24 mouse cellular contexts compared by ENCODE assay signal in the genomic region with DNA sequence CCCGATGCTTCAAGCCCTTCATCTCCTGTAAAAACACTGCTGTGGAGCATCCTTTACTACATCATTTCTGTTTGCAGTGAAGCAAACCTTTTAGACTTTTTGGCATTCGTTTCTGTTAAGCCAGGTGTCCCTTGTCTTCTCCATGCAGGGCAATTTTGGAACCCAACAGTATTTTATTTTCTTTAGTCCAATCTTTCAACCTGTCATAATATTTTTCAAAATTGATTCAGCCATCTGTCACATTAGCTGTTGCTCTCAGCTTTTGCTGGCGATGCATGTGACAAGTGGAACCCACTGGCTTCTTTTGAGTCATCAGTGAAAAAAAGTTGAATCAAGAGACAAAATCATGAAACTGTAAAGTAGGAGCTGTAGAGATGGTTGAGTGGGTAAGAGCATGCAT.
DNase-seq lines count a peak whose midpoint lies in the region; ATAC-seq and TF ChIP-seq lines count a peak whose summit lies in the region.
"Had no signal": no experiment of that assay in that cellular context is flagged by ENCODE, and none has a peak within 500 bp of the region (broad histone marks: within the 10 kb centered on the region; RNA-seq: fewer than 3 reads in every experiment).

No protein-coding gene starts in this region.

- no peaks in the 10 kb centered on the region for H3K4me1 ChIP-seq in forebrain, embryonic 14.5 days (ENCODE audit: control insufficient read depth, insufficient read depth, low read length)
- H3K4me1 ChIP-seq in forebrain, embryonic 12.5 days, result no peaks in the 10 kb centered on the region
- H3K4me1 ChIP-seq in forebrain, postnatal 0 days (ENCODE audit: insufficient read depth), result 0 out of 2 replicates have a peak, but pooled peaks cover 3% of the 10 kb centered on the region
- H3K4me1 ChIP-seq: heart, embryonic 10.5 days; heart, embryonic 13.5 days; hindbrain, embryonic 12.5 days; hindbrain, embryonic 15.5 days; intestine, embryonic 15.5 days had no signal

- 82% methylated on average over 3 of the region's 3 CpGs for WGBS in forebrain, embryonic 14.5 days
- 89% methylated on average over 3 of the region's 3 CpGs for WGBS in forebrain, embryonic 12.5 days
- 61% methylated on average over 3 of the region's 3 CpGs for WGBS in forebrain, postnatal 0 days

- H3K9ac ChIP-seq in forebrain, embryonic 14.5 days (ENCODE audit: low read length), result no peak overlapping the region
- H3K9ac ChIP-seq in forebrain, embryonic 12.5 days, result no peak overlapping the region
- H3K9ac ChIP-seq in forebrain, postnatal 0 days, result no peak overlapping the region
- H3K9ac ChIP-seq: heart, embryonic 13.5 days; hindbrain, embryonic 12.5 days; hindbrain, embryonic 15.5 days; intestine, embryonic 15.5 days had no signal

- no peaks in the 10 kb centered on the region for H3K9me3 ChIP-seq in forebrain, embryonic 14.5 days (replicated peaks; ENCODE audit: control insufficient read depth, low read length)
- H3K9me3 ChIP-seq in forebrain, embryonic 12.5 days, result no peaks in the 10 kb centered on the region
- no peaks in the 10 kb centered on the region for H3K9me3 ChIP-seq in forebrain, postnatal 0 days (ENCODE audit: low read length)
- H3K9me3 ChIP-seq: heart, embryonic 10.5 days; heart, embryonic 13.5 days; hindbrain, embryonic 12.5 days; hindbrain, embryonic 15.5 days; intestine, embryonic 15.5 days had no signal

- H3K27ac ChIP-seq in forebrain, embryonic 14.5 days (ENCODE audit: low read depth, low read length), result no peak overlapping the region
- H3K27ac ChIP-seq in forebrain, embryonic 12.5 days, result no peak overlapping the region
- no peak overlapping the region for H3K27ac ChIP-seq in forebrain, postnatal 0 days (ENCODE audit: low read depth, low read length)
- H3K27ac ChIP-seq: heart, embryonic 10.5 days; heart, embryonic 13.5 days; hindbrain, embryonic 12.5 days; hindbrain, embryonic 15.5 days; intestine, embryonic 15.5 days had no signal

- peak; percentile 32; the same call in 1 of the 2 replicates for ATAC-seq in forebrain, embryonic 14.5 days
- ATAC-seq in forebrain, embryonic 12.5 days (ENCODE audit: low FRiP score), result no peak
- ATAC-seq in forebrain, postnatal 0 days, result no peak
- ATAC-seq: CD4-positive, CD25-positive, alpha-beta regulatory T cell, adult 4 months; intestine, embryonic 15.5 days had no signal

- no peak overlapping the region for H3K4me2 ChIP-seq in forebrain, embryonic 14.5 days (ENCODE audit: low read length)
- no peak overlapping the region for H3K4me2 ChIP-seq in forebrain, embryonic 12.5 days
- H3K4me2 ChIP-seq in forebrain, postnatal 0 days (ENCODE audit: low read depth), result no peak overlapping the region
- H3K4me2 ChIP-seq: heart, embryonic 13.5 days; hindbrain, embryonic 12.5 days; hindbrain, embryonic 15.5 days; intestine, embryonic 15.5 days had no signal

- no peak overlapping the region for H3K4me3 ChIP-seq in forebrain, embryonic 14.5 days (ENCODE audit: low read depth, low read length)
- no peak overlapping the region for H3K4me3 ChIP-seq in forebrain, embryonic 12.5 days (replicated peaks)
- no peak overlapping the region for H3K4me3 ChIP-seq in forebrain, postnatal 0 days (ENCODE audit: low read depth, low read length)
- H3K4me3 ChIP-seq: heart, embryonic 10.5 days; heart, embryonic 13.5 days; hindbrain, embryonic 12.5 days; hindbrain, embryonic 15.5 days; intestine, embryonic 15.5 days had no signal

- H3K27me3 ChIP-seq in forebrain, embryonic 14.5 days (replicated peaks; ENCODE audit: control insufficient read depth, insufficient read depth, low read length), result no peaks in the 10 kb centered on the region
- no peaks in the 10 kb centered on the region for H3K27me3 ChIP-seq in forebrain, embryonic 12.5 days
- no peaks in the 10 kb centered on the region for H3K27me3 ChIP-seq in forebrain, postnatal 0 days (ENCODE audit: insufficient read depth, low read length)
- H3K27me3 ChIP-seq: heart, embryonic 13.5 days; hindbrain, embryonic 12.5 days; hindbrain, embryonic 15.5 days; intestine, embryonic 15.5 days had no signal

- peak; percentile 56 for DNase-seq in forebrain, embryonic 14.5 days (ENCODE audit: low spot score)
- DNase-seq in layer of hippocampus, postnatal 14 days (ENCODE audit: low spot score in 2 of 2), result peak; percentile 1 to 18
- no peak for DNase-seq in layer of hippocampus, postnatal 25 days (ENCODE audit: extremely low spot score in 1 of 2, low spot score in 1 of 2)
- peak; percentile 54 for DNase-seq in brain, embryonic 14.5 days (ENCODE audit: low read depth)
- DNase-seq in forebrain, postnatal 0 days, result peak; percentile 29
- DNase-seq in adrenal gland, adult (ENCODE audit: inconsistent age in 2 of 2, low spot score in 1 of 2), result no peak
- DNase-seq: adrenal gland, adult 8-10 months; adrenal gland, postnatal 25 days; cerebellum, adult 11 months; cerebellum, adult 9-11 months; cerebellum, postnatal 36 days; gastrocnemius, postnatal 25 days; heart, adult 18-20 months; heart, postnatal 14 days; heart, postnatal 4 days; kidney, adult 18-20 months; kidney, adult 9 months had no signal

- no peaks in the 10 kb centered on the region for H3K36me3 ChIP-seq in forebrain, embryonic 14.5 days (ENCODE audit: control insufficient read depth, insufficient read depth, low read length)
- H3K36me3 ChIP-seq in forebrain, embryonic 12.5 days (replicated peaks), result no peaks in the 10 kb centered on the region
- no peaks in the 10 kb centered on the region for H3K36me3 ChIP-seq in forebrain, postnatal 0 days (ENCODE audit: insufficient read depth)
- H3K36me3 ChIP-seq: heart, embryonic 10.5 days; heart, embryonic 13.5 days; hindbrain, embryonic 12.5 days; hindbrain, embryonic 15.5 days; intestine, embryonic 15.5 days had no signal

- no peak for TF ChIP-seq POLR2A in brain, embryonic 14.5 days (IDR thresholded peaks at IDR 0.05; ENCODE audit: borderline replicate concordance, extremely low read depth, insufficient read depth, insufficient read length, poor library complexity, severe bottlenecking)

- no peak for TF ChIP-seq CTCF in brain, embryonic 14.5 days (IDR thresholded peaks at IDR 0.05; ENCODE audit: borderline replicate concordance, extremely low read depth, insufficient read depth, insufficient read length)
- no peak for TF ChIP-seq CTCF in forebrain, postnatal 0 days (IDR thresholded peaks at IDR 0.05; ENCODE audit: low read depth)

Comparison
In these comparisons a context has a peak if more than half of its experiments do, and no peak if none do; other contexts are left out.
1. DNase-seq: peak in forebrain, embryonic 14.5 days (single experiment), layer of hippocampus, postnatal 14 days (2 of 2), brain, embryonic 14.5 days (single experiment) and forebrain, postnatal 0 days (single experiment); none in layer of hippocampus, postnatal 25 days (0 of 2) and adrenal gland, adult (0 of 2).